ENCODE assay signal across 22 mouse cellular contexts in the genomic region with DNA sequence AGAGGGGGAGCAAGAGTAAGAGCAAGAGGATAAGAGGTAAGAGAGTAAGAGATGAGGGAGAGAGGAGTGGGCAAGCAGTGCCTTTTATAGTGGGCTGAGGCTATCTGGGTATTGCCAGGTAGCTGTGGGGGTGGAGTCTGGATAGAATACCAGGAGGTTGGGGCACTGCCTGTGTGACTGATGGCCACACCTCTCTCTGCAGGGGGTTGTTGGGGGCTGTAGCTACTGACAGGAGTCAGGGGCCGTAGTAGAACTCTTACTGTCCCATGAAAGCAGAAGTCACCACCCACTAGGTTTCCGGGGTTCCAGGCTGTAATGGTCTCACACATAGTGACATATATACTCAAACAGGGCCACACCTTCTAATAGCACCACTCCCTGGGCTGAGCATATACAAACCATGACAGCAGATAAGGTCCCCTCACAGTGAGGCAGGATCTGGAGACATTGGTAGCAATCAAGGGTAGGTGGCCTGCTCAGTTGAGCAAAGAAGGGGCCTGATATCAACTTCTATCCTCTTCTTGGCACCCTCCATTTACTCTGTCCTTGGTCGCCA.
"Had no signal": no experiment of that assay in that cellular context is flagged by ENCODE, and none has a peak within 500 bp of the region (broad histone marks: within the 10 kb centered on the region; RNA-seq: fewer than 3 reads in every experiment).

No protein-coding gene starts in this region.

- H3K27ac ChIP-seq: hindbrain, embryonic 13.5 days; hindbrain, embryonic 15.5 days; hindbrain, postnatal 0 days; kidney, embryonic 15.5 days; kidney, postnatal 0 days; limb, embryonic 13.5 days; limb, embryonic 15.5 days; liver, embryonic 14.5 days had no signal

- H3K36me3 ChIP-seq: hindbrain, embryonic 13.5 days; hindbrain, embryonic 15.5 days; kidney, embryonic 15.5 days; limb, embryonic 13.5 days; limb, embryonic 15.5 days had no signal

- H3K9ac ChIP-seq: forebrain, postnatal 0 days; heart, embryonic 12.5 days; hindbrain, embryonic 13.5 days; hindbrain, embryonic 15.5 days; kidney, embryonic 15.5 days; limb, embryonic 13.5 days; limb, embryonic 15.5 days; liver, embryonic 14.5 days had no signal

- ATAC-seq: forebrain, postnatal 0 days; hindbrain, postnatal 0 days had no signal

- H3K4me2 ChIP-seq: heart, embryonic 12.5 days; hindbrain, embryonic 13.5 days; hindbrain, embryonic 15.5 days; kidney, embryonic 15.5 days; limb, embryonic 13.5 days; limb, embryonic 15.5 days had no signal

- H3K9me3 ChIP-seq: heart, embryonic 12.5 days; hindbrain, embryonic 13.5 days; hindbrain, embryonic 15.5 days; kidney, embryonic 15.5 days; limb, embryonic 13.5 days; limb, embryonic 15.5 days had no signal

- H3K27me3 ChIP-seq: heart, embryonic 12.5 days; hindbrain, embryonic 13.5 days; hindbrain, embryonic 15.5 days; kidney, embryonic 15.5 days; limb, embryonic 13.5 days; limb, embryonic 15.5 days had no signal

- H3K4me1 ChIP-seq: heart, embryonic 12.5 days; hindbrain, embryonic 13.5 days; hindbrain, embryonic 15.5 days; kidney, embryonic 15.5 days; limb, embryonic 13.5 days; limb, embryonic 15.5 days had no signal

- H3K4me3 ChIP-seq: heart, embryonic 12.5 days; hindbrain, embryonic 13.5 days; hindbrain, embryonic 15.5 days; kidney, embryonic 15.5 days; limb, embryonic 13.5 days; limb, embryonic 15.5 days had no signal

- DNase-seq: forebrain, postnatal 0 days; gastrocnemius, postnatal 14 days; gastrocnemius, postnatal 36 days; heart, adult 18-20 months; heart, postnatal 10 days; heart, postnatal 36 days; kidney, adult 2 months; kidney, adult 9 months; kidney, postnatal 14 days; kidney, postnatal 36 days; layer of hippocampus, adult 9-11 months; layer of hippocampus, postnatal 36 days; left cerebral cortex, postnatal 4 days had no signal
